Mouse (Mus musculus) thymus, adult 18-20 months (tissue): ENCODE results near the gene Id1.

Experiments
- DNase-seq, 2 experiments: peaks; one replicate each; pipeline ENCODE4 v3.0.0; 2022; ENCODE audit warnings: mixed read lengths in 2 of 2

Id1 gene

DNA sequence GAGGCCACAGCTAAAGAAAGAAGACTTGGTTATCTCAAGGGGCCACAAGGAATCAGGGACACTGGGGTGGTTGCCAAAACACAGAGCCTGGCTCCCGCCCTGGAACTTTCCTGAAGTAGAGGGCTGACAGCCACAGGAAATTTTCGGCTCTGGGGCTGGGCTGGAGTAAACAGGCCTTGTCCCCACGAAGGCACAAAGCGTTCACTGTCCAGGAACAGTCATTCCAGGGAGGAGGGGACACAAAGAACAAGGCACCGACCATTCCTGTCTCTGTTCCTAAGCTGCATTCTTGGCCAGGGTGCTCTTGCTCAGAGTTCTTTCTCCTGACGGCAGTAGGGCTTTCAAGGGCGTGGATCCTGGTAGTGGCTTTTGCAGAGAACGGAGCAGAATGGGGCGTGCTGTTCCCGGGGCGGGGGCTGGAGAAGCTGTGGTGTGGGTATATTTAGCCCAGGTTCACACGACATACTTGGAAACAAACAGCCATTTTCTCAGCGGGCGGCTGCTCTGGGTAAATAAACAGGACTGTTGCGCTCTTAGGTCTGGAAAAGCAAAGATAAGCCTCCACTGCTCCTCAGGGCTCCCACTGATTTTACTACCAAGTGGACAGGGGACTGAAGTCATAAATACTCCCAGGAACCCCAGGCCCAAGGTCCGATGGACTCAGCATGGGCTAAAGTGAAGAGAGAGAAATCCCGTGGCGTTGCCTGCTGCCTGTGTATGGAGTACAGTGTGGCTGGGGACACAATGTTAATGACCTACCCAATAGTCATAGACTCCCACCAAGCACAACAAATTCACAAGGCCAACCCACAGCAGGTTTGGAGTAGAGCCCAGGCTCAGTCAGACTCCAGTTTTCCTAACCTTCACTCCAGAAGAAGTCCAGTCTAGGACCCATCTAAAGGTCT is 49.6 kb downstream of the Id1 start:
- DNase-seq, result no peak
